Mouse (Mus musculus) embryonic fibroblast, embryonic 13.5 days (primary cell): ENCODE data around the gene Alpk1.

Experiments
- CTCF ChIP-seq: IDR thresholded peaks from 2 replicates; pipeline ENCODE4 v1.5.1; 2011; ENCODE audit warnings: mild to moderate bottlenecking, control low read depth, low read length, moderate library complexity, borderline replicate concordance; ENCODE audit not compliant: insufficient read depth
- POLR2A ChIP-seq: IDR thresholded peaks from 2 replicates; pipeline ENCODE4 v1.6.1; 2011; ENCODE audit warnings: low read depth, mild to moderate bottlenecking, control low read depth, low read length, moderate library complexity

DNA sequence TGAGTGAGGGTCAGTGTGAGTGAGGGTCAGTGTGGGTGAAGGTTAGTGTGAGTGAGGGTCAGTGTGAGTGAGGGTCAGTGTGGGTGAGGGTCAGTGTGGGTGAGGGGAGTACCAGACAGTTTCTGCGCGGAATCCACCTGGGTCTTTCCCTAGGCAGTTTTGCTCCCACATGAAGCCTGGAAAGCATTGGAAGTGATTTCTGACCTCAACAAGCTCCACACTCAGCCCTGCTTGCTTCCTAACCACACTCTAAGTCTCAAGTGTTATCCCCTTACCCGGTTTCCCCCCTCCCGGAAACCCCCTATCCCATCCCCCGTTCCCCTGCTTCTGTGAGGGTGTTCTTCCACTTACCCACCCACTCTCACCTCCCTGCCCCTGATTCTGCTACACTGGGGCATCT lies 81.7 kb downstream of the Alpk1 start:
- TF ChIP-seq CTCF (no peak), POLR2A (no peak)
